Mouse (Mus musculus): ENCODE measurements around the gene B3gnt7.
A peak's percentile ranks its signal among the peaks of the same experiment; 100 is the strongest.
"Not testable (repeated sequence)": the region's sequence is repeated elsewhere in the genome, so short reads cannot be mapped to it uniquely, and the experiment has no call there.

Gene B3gnt7

GRCm38 (mm10) chr1:86301221-86302091 is 1.2 kb upstream of the B3gnt7 start:
- no peak for ATAC-seq (ENCODE audit: insufficient number of reproducible peaks, low FRiP score, low TSS enrichment)

- ATAC-seq (ENCODE audit: insufficient number of reproducible peaks, low FRiP score, low TSS enrichment) = peak; percentile 36; the same call in 1 of the 2 replicates
Measured at GRCm38 (mm10) chr1:86303063-86303872, 636 bp downstream of the B3gnt7 start.

GRCm38 (mm10) chr1:86303873-86304250 is 1.2 kb downstream of the B3gnt7 start:
- ATAC-seq (ENCODE audit: insufficient number of reproducible peaks, low FRiP score, low TSS enrichment) = peak; percentile 18; the same call in 1 of the 2 replicates

- ATAC-seq (ENCODE audit: insufficient number of reproducible peaks, low FRiP score, low TSS enrichment) = no peak
Measured at GRCm38 (mm10) chr1:86306686-86307085, 4.1 kb downstream of the B3gnt7 start.

- no peak for ATAC-seq (ENCODE audit: insufficient number of reproducible peaks, low FRiP score, low TSS enrichment)
Measured at GRCm38 (mm10) chr1:86307177-86307762, 4.6 kb downstream of the B3gnt7 start.

GRCm38 (mm10) chr1:86307871-86308641 is 5.4 kb downstream of the B3gnt7 start:
- ATAC-seq (ENCODE audit: insufficient number of reproducible peaks, low FRiP score, low TSS enrichment) = no peak

- no peak for ATAC-seq (ENCODE audit: insufficient number of reproducible peaks, low FRiP score, low TSS enrichment)
Measured at GRCm38 (mm10) chr1:86309270-86309833, 6.7 kb downstream of the B3gnt7 start.

GRCm38 (mm10) chr1:86310536-86311310 is 8.1 kb downstream of the B3gnt7 start:
- no peak for ATAC-seq (ENCODE audit: insufficient number of reproducible peaks, low FRiP score, low TSS enrichment)

- ATAC-seq (ENCODE audit: insufficient number of reproducible peaks, low FRiP score, low TSS enrichment) = no peak
Measured at GRCm38 (mm10) chr1:86311467-86312005, 8.9 kb downstream of the B3gnt7 start.

- ATAC-seq (ENCODE audit: insufficient number of reproducible peaks, low FRiP score, low TSS enrichment) = no peak
Measured at GRCm38 (mm10) chr1:86312269-86312668, 9.6 kb downstream of the B3gnt7 start.

GRCm38 (mm10) chr1:86313096-86313771 is 10.6 kb downstream of the B3gnt7 start:
- ATAC-seq (ENCODE audit: insufficient number of reproducible peaks, low FRiP score, low TSS enrichment) = no peak

GRCm38 (mm10) chr1:86313772-86314125 is 11.1 kb downstream of the B3gnt7 start:
- ATAC-seq (ENCODE audit: insufficient number of reproducible peaks, low FRiP score, low TSS enrichment) = no peak

- no peak for ATAC-seq (ENCODE audit: insufficient number of reproducible peaks, low FRiP score, low TSS enrichment)
Measured at GRCm38 (mm10) chr1:86320822-86321413, 18.3 kb downstream of the B3gnt7 start.

GRCm38 (mm10) chr1:86336330-86336729 is 33.7 kb downstream of the B3gnt7 start:
- ATAC-seq (ENCODE audit: insufficient number of reproducible peaks, low FRiP score, low TSS enrichment) = no peak

GRCm38 (mm10) chr1:86339156-86339812 is 36.7 kb downstream of the B3gnt7 start:
- ATAC-seq (ENCODE audit: insufficient number of reproducible peaks, low FRiP score, low TSS enrichment) = peak; percentile 88

- ATAC-seq (ENCODE audit: insufficient number of reproducible peaks, low FRiP score, low TSS enrichment) = not testable (repeated sequence)
Measured at GRCm38 (mm10) chr1:86341096-86341495, 38.5 kb downstream of the B3gnt7 start.

- ATAC-seq (ENCODE audit: insufficient number of reproducible peaks, low FRiP score, low TSS enrichment) = no peak
Measured at GRCm38 (mm10) chr1:86342371-86342770, 39.7 kb downstream of the B3gnt7 start.
